Mouse (Mus musculus) megakaryocyte, embryonic 14.5 days (primary cell): ENCODE measurements around the gene Bco1.

Experiments
- FLI1 ChIP-seq: IDR thresholded peaks from 2 replicates; pipeline ENCODE4 v1.6.1; 2012; ENCODE audit warnings: low read length, inconsistent platforms, mixed read lengths
- GATA1 ChIP-seq: IDR thresholded peaks from 3 replicates; pipeline ENCODE4 v1.6.1; 2012; ENCODE audit warnings: mixed read lengths, low read length, inconsistent platforms, borderline replicate concordance

- TF ChIP-seq GATA1 (no peak), FLI1 (no peak)
These were observed 25.9 kb upstream of the Bco1 start for GRCm38 (mm10) chr8:117069708-117070107.
